Mouse (Mus musculus): Measurements from ENCODE around the gene Vmn1r117. TPM values are rescaled to one million over a fixed set of nuclear protein-coding genes. Genes with fewer than 3 reads are reported as not detected.
"Not testable (repeated sequence)": the region's sequence is repeated elsewhere in the genome, so short reads cannot be mapped to it uniquely, and the experiment has no call there.

The Vmn1r117 gene
- not detected for polyA plus RNA-seq (2012; fragmentation: generic; extraction: Trizol)

DNA sequence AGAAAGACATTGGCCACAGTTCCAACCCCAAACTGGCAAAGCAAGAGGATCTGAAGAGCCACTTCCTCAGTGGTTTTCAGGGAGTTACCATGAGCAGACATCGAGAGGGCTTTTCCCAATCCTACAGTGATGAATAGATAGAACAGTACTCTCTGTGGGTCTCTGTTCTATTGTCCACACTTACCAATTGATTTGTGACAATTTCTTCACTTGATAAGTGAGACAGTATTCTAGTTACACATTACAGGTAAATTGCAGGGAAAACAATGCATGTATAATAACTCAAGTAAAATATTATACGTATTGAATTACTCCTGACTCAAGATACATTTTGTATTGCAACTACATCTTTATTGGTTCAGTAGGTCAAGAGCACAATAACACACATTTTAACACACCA, at the start of gene Vmn1r117:
Gene Vmn1r117 (minus strand): TSS at position 101 of the 400 bp plus-strand sequence.
- H3K4me2 ChIP-seq (ENCODE audit: low read depth); H3K4me3 ChIP-seq; H3K36me3 ChIP-seq (ENCODE audit: control insufficient read depth, insufficient read depth): not testable (repeated sequence)

DNA sequence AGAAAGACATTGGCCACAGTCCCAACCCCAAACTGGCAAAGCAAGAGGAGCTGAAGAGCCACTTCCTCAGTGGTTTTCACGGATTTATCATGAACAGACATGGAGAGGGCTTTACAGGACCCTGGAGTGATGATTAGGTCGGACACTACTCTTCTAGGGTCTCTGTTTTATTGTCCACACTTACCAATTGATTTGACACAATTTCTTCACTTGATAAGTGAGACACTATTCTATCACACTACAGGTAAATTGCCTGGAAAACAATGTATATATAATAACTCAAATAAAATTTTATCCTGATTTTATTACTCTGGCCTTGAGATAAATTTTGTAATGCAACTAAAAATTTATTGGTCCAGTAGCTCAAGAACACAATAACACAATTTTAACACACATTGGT, 28.3 kb upstream of the Vmn1r117 start, which contains the start of gene Vmn1r118:
Gene Vmn1r118 (minus strand): TSS at position 101 of the 400 bp plus-strand sequence.
- not testable (repeated sequence) for H3K27me3 ChIP-seq (ENCODE audit: control insufficient read depth, insufficient read depth, insufficient read length); H3K79me2 ChIP-seq (ENCODE audit: control insufficient read depth, insufficient read depth); H3K4me2 ChIP-seq (ENCODE audit: low read depth); H3K4me3 ChIP-seq; H3ac ChIP-seq (ENCODE audit: control insufficient read depth, insufficient read length); H3K36me3 ChIP-seq (ENCODE audit: control insufficient read depth, insufficient read depth)

More for the DNA sequence above, at the start of gene Vmn1r117:
- H3K79me2 ChIP-seq (ENCODE audit: control insufficient read depth, insufficient read depth); H3K27me3 ChIP-seq (ENCODE audit: control insufficient read depth, insufficient read depth, insufficient read length); H3ac ChIP-seq (ENCODE audit: control insufficient read depth, insufficient read length): not testable (repeated sequence)

GRCm38 (mm10) chr7:20871956-20872355, 12.0 kb downstream of the Vmn1r117 start, which contains the start of gene Vmn1r116:
TSS of gene Vmn1r116 (plus strand) at chr7:20872256.
- H3K79me2 ChIP-seq (ENCODE audit: control insufficient read depth, insufficient read depth); H3K27me3 ChIP-seq (ENCODE audit: control insufficient read depth, insufficient read depth, insufficient read length); H3K4me2 ChIP-seq (ENCODE audit: low read depth); H3K36me3 ChIP-seq (ENCODE audit: control insufficient read depth, insufficient read depth); H3ac ChIP-seq (ENCODE audit: control insufficient read depth, insufficient read length); H3K4me3 ChIP-seq: not testable (repeated sequence)

DNA sequence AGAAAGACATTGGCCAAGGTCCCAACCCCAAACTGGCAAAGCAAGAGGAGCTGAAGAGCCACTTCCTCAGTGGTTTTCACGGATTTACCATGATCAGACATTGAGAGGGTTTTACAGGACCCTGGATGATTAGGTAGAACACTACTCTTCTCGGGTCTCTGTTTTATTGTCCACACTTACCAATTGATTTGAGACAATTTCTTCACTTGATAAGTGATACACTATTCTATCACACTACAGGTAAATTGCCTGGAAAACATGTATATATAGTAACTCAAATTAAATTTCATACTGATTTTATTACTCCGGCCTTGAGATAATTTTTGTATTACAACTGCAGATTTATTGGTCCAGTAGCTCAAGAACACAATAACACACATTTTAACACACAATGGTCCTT, 39.0 kb downstream of the Vmn1r117 start, which contains the start of gene Vmn1r115:
Gene Vmn1r115 (minus strand): TSS at position 101 of the 400 bp plus-strand sequence.
- H3ac ChIP-seq (ENCODE audit: control insufficient read depth, insufficient read length); H3K4me2 ChIP-seq (ENCODE audit: low read depth); H3K79me2 ChIP-seq (ENCODE audit: control insufficient read depth, insufficient read depth); H3K27me3 ChIP-seq (ENCODE audit: control insufficient read depth, insufficient read depth, insufficient read length); H3K4me3 ChIP-seq; H3K36me3 ChIP-seq (ENCODE audit: control insufficient read depth, insufficient read depth): not testable (repeated sequence)

Other genes with a start within 250 kb of the Vmn1r117 start
- gene Vmn1r107, start 215.2 kb downstream of the Vmn1r117 start, polyA plus RNA-seq (2012; fragmentation: generic; extraction: Trizol): not detected
- gene Vmn1r111, start 180.9 kb downstream of the Vmn1r117 start, polyA plus RNA-seq (2012; fragmentation: generic; extraction: Trizol): not detected
- gene Gm10668, start 153.5 kb downstream of the Vmn1r117 start, polyA plus RNA-seq (2012; fragmentation: generic; extraction: Trizol): not detected
- gene Vmn1r112, start 112.9 kb downstream of the Vmn1r117 start, polyA plus RNA-seq (2012; fragmentation: generic; extraction: Trizol): not detected
- gene Vmn1r113, start 96.8 kb downstream of the Vmn1r117 start, polyA plus RNA-seq (2012; fragmentation: generic; extraction: Trizol): not detected
- not detected for gene Vmn1r114, start 71.9 kb downstream of the Vmn1r117 start, polyA plus RNA-seq (2012; fragmentation: generic; extraction: Trizol)
- not detected for gene Vmn1r115, start 39.1 kb downstream of the Vmn1r117 start, polyA plus RNA-seq (2012; fragmentation: generic; extraction: Trizol)
- gene Vmn1r116, start 11.9 kb downstream of the Vmn1r117 start, polyA plus RNA-seq (2012; fragmentation: generic; extraction: Trizol): not detected
- gene Vmn1r118, start 28.2 kb upstream of the Vmn1r117 start, polyA plus RNA-seq (2012; fragmentation: generic; extraction: Trizol): not detected
- not detected for gene Vmn1r119, start 128.3 kb upstream of the Vmn1r117 start, polyA plus RNA-seq (2012; fragmentation: generic; extraction: Trizol)
- not detected for gene Vmn1r120, start 169.7 kb upstream of the Vmn1r117 start, polyA plus RNA-seq (2012; fragmentation: generic; extraction: Trizol)
- gene Vmn1r121, start 214.4 kb upstream of the Vmn1r117 start, polyA plus RNA-seq (2012; fragmentation: generic; extraction: Trizol): not detected

Data from myocyte (in vitro differentiated cells).